Mouse (Mus musculus): ENCODE results near the gene Hist1h4h.

Hist1h4h gene

DNA sequence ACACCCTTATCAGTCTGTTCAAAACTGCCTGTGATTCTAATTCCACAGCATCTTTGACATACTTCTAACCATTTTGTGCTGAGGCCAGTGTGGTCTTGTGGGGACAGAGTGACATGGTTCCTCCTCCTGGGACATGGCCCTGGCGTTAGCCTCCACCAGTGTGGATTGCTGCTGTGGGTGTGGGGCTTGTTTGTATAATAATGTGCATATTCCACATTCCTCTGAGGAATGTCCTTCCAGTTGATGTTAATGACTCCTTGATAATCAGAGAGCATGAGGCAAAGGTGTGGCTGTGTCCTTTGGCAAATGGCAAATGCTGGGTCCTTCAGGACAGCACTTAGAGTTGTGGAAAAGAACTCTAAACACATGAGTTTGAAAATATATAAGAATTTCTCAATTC is 17.3 kb upstream of the Hist1h4h start:
- DNase-seq = no peak

GRCm38 (mm10) chr13:23515281-23515680 is 15.6 kb upstream of the Hist1h4h start:
- no peak for DNase-seq

DNA sequence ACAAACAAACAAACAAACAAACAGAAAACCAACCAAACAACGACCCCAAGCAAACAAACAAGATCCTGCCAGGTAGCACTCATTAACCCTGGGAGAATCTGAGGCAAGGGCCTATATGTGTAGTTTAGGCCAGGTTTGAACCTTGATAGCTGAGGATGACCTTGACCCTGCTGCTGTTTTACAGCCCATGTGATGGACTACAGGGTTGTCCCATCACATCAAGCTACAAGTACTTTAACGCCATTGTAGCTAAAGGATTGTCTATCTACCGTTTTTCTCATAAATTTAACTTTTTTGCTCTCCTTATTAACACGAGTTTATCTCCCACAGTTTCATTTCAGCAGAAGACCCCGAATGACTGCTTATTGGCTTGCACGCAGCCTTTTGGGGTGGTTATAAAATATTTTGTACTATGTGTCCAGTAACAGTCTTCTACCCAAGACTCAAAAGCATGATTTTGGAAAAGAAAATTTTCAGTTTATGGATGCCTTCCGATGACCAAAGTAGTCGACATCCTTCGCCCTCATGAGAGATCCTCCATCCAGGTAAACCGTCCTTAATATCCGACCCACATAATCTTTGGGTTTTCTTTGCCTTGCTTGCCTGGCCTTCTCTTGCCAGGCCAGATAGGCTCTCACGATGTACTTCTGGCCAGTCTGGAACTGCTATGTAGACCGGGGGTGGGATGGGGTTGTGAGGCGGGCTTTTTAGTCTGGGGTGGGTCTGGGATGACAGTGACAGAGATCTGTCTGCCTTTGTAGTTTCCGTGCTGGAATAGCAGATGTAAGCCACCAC is 14.8 kb upstream of the Hist1h4h start:
- no peak for DNase-seq

DNA sequence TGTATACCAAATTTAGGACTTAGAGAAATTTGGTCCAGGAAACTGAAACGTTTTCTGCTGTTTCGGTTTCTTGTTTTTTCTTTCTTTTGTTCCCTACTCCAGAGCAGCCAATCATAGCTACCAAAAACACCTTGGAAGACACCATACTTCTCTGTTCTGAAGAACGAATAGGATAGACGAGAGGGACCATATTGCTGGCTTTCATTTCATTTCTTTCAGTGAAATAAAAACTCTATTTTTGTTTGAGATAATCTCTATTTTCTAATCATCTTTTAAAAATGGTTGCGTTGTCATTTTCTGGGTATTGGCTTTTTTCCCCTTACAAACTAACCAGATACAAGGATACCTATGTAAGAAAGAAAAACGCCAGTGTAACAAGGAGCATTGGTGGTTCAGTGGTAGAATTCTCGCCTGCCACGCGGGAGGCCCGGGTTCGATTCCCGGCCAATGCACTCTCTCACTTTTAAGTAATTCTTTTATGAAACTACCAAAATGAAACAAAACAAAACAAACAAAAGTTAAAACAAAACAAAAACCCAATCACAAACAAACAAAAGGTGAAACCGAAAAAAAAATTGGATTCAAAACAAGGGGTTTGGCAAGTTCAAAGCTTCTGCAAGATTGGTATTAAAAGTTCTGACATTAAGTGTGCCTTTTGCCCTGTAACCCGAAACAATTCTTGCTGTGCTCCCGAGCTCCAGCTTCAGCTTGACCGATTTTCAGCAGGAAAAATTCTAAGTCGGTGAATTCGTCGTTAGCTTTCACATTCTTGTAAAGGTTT is 13.8 kb upstream of the Hist1h4h start:
- peak; percentile 66 for DNase-seq

- DNase-seq = peak; percentile 91
Measured at GRCm38 (mm10) chr13:23517603-23518294, 13.1 kb upstream of the Hist1h4h start.

- DNase-seq = no peak
Measured at GRCm38 (mm10) chr13:23518295-23518603, 12.6 kb upstream of the Hist1h4h start.

GRCm38 (mm10) chr13:23518885-23519284 is 12.0 kb upstream of the Hist1h4h start:
- peak; percentile 85 for DNase-seq

DNA sequence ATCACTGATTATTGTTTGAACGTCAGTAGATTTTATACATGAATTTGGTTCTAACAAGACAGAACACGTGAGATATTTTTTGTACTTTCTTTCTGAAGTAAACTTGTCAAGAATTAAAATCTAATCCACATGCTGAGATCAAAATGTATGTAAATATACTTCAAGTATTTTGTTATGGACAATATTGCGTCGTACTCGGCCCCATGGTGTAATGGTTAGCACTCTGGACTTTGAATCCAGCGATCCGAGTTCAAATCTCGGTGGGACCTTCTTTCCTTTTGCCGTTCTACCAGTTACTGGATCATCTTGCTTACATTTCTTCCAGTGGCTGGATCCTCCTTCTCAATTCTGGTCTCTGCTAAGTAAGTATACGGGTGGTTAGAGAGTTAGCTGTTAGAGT is 11.4 kb upstream of the Hist1h4h start:
- peak; percentile 81 for DNase-seq

GRCm38 (mm10) chr13:23521703-23522102 is 9.1 kb upstream of the Hist1h4h start:
- DNase-seq = peak; percentile 84

GRCm38 (mm10) chr13:23523976-23524375 is 6.9 kb upstream of the Hist1h4h start:
- DNase-seq = no peak

- peak; percentile 60 for DNase-seq
Measured at GRCm38 (mm10) chr13:23524654-23525053, 6.2 kb upstream of the Hist1h4h start.

DNA sequence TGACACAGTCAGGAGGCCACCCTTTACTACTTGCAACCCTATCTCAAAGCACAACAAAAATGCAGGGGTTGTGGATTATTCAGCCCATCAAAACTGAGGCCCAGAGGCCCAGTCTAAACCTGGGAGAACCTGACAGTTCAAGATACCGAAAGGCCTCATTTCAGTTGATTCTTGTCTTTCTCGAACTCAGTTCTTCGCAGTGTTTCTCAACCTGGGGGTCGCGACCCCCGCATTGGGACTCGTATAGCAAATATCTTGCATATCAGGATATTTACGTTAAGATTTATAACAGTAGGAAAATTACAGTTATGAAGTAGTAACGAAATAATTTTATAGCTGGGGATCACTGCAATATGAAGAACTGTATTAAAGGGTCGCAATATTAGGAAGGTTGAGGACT is 4.9 kb upstream of the Hist1h4h start:
- no peak for DNase-seq

DNA sequence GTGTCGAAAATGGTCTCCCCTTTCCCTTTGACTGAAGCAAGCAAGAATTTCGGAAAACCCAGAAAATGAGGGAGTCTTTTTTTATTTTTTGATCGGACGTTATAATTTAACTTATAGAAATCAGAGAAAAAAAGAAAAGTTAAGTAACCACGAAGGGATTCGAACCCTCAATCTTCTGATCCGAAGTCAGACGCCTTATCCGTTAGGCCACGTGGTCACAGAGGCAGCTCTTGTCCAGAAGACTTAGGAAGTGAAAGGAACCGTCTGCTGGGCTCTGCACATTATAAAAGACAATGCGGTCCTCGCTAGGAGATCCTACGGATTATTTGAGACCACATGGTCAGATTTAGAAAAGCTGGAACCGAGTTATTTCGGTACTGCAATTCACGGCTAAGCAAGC is 4.5 kb upstream of the Hist1h4h start:
- DNase-seq = peak; percentile 88

DNA sequence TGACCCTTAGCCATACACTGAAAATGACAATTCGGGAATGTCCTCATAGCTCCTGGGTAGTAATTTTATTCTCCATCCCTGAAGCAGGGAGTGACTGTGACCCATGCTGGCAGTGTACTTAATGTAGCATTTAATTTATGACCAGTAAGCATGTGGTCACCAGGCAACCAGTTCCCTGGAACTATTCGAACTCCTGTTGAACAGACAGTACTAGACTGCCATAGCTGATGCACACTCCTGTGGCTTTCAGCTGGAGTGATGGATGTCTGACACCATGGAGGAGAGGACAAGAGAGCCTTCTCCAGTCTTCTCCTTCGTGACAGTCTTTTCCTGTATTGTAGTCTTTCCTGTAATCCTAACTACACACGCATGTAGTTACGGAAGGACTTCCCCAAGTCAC is 1.8 kb upstream of the Hist1h4h start:
- DNase-seq = no peak

- no peak for DNase-seq
Measured at GRCm38 (mm10) chr13:23529480-23530165, 1.2 kb upstream of the Hist1h4h start.

- peak; percentile 53 for DNase-seq
Measured at GRCm38 (mm10) chr13:23530181-23530900, 509 bp upstream of the Hist1h4h start.

DNA sequence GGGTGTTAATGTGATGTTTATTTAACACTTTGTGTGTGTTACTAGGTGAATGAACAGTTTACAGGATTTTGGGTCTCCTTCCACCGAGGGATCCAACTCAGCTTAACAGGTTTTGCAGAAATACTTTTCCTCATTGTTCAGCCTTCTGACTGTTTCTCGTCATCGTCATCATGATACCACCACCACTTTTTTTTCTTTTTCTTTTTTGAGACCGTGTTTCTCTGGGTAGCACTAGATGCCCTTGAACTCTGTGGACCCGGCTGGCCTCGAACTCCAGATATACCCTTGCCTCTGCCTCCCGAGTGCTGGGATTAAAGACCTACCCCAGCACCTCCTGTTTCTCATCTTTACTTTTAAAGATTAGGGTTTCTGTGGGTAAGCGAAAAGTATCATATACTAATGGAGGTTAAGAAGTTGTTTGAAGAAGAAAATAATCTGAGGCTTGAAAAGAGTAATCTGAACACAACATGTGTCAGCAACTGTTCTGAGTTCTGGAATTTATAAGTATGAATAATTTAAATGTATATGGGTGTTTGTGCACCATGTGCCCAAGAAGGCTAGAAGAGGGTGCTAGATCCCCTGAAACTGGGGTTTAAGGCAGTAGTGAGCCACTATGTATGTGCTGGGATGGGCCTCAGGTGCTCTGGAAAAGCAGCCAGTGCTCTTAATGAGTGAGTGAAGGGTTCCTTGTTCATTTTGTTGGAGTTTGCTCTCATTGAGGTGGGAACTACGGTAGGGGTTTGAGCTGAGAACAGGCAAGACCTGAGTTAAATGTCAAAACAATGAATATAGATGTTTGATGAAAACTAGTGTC is 1.6 kb downstream of the Hist1h4h start:
- DNase-seq = no peak

DNA sequence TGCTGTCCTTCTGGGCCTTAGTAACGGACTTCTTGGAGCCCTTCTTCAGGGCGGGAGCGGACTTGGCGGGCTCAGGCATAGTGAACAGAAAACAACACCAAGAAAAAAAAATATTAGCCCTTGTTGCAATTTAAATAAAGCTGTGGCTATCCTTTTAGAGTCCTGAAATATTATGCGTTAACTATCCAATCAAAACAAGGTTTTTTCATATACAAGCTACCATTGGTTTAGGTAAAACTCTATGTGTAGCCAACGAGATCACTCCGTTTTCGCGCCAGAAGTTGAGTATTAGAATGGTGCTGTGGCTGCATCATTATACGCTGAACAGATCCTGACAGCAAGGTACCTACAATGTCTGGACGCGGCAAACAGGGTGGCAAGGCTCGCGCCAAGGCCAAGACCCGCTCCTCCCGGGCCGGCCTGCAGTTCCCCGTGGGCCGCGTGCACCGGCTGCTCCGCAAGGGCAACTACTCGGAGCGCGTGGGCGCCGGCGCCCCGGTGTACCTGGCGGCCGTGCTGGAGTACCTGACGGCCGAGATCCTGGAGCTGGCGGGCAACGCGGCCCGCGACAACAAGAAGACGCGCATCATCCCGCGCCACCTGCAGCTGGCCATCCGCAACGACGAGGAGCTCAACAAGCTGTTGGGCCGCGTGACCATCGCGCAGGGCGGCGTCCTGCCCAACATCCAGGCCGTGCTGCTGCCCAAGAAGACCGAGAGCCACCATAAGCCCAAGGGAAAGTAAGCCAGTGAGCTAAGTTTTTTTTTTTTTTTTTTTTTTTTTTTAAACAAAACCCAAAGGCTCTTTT is 2.9 kb downstream of the Hist1h4h start, which contains the start of gene Hist1h2af:
Gene Hist1h2af, plus strand, starts transcription at position 347 of the 808 bp plus-strand sequence.
- peak; percentile 80 for DNase-seq

DNA sequence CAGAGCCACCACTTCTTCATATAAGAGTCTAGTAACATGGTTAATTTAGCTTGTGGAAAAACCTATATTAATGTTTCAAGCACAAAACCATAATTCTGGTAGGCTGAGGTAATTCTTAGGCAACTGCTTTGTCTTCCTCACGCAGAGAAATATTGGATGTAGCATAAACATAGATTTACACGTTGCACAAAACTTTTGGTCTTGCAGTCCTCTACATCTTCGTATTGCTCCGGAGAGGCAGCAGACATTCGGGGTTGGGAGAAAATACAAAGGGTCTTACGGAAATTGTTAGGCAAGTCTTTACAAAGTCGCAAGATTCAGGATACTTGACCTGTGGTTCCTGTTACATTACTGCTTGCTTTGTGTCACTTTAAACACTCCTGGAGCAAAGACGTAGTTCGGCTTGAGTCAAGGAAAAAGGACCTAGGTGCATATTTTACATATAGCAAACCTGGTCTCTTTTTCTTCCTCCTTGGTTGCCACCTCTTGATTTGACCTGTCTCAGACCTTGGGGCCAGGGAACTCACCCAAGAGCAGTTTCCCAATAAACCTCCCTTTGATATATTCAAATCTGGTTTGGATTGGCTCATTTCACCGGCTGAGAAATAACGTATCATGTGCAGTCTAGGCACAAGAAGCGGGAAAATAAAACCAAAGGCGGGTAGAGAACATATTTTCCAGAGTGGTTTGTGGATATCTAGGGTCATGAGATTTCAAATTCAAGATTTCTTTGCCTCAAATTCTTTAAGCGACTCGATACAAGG is 3.7 kb downstream of the Hist1h4h start:
- DNase-seq = peak; percentile 37
